Mouse (Mus musculus) urinary bladder, adult 2 months (tissue): Measurements from ENCODE around the gene Zbed6. TPM values are rescaled to one million over a fixed set of nuclear protein-coding genes. Genes with fewer than 3 reads are reported as not detected.

Source experiments
- polyA plus RNA-seq: library from polyadenylated mRNA; depleted of rRNA; stranded (reverse); fragments of >200 nt; gene quantifications from 2 replicates; pipeline ENCODE4 v1.2.3, GENCODE M21; 2012; rRNA removed

Gene Zbed6
- polyA plus RNA-seq, 1 experiment = 0.59 TPM

Other genes starting within 250 kb of the Zbed6 start
- gene Sox13, start 236.5 kb downstream of the Zbed6 start, polyA plus RNA-seq = 30.1 and 31.7 TPM in 2 replicates
- 135 and 175 TPM in 2 replicates for gene Snrpe, start 50.6 kb downstream of the Zbed6 start, polyA plus RNA-seq
- 5.5 and 6.4 TPM in 2 replicates for gene Gm38394, start 433 bp upstream of the Zbed6 start, polyA plus RNA-seq
- 2.4 and 4.1 TPM in 2 replicates for gene Lax1, start 29.2 kb upstream of the Zbed6 start, polyA plus RNA-seq
- gene Atp2b4, start 140.2 kb upstream of the Zbed6 start, polyA plus RNA-seq = 113 and 189 TPM in 2 replicates
- gene Optc, start 247.1 kb upstream of the Zbed6 start, polyA plus RNA-seq = 133 and 156 TPM in 2 replicates